Mouse (Mus musculus): Measurements from ENCODE around the gene Nav3. TPM values are rescaled to one million over a fixed set of nuclear protein-coding genes. Genes with fewer than 3 reads are reported as not detected.

Nav3 gene
- total RNA-seq, 2 experiments from 2014 or later, result 9.9 to 14.1 TPM

DNA sequence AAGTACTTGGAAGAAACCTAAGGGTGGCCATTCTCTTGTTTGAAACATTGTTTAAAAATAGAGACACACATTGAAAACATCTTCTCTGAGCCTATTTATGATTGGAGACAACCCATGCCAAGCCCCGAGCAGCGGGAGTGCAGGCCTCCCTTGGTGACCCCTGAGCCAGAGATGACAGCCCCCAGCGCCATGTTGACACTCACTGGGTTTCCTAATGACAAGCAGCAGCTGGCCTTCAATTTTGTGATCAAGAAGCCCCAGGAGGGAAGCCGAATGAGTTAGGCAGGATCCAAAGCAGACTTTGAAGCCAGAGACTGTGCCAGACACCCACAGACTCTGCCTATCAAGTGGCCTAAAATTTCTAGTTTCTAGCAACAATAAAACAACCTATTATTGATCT, 263.1 kb downstream of the Nav3 start:
- no peak for DNase-seq (ENCODE audit: low spot score in 2 of 2)

- no peak for DNase-seq (ENCODE audit: low spot score in 2 of 2)
Observed at GRCm38 (mm10) chr10:110192026-110192805, 263.8 kb downstream of the Nav3 start.

DNA sequence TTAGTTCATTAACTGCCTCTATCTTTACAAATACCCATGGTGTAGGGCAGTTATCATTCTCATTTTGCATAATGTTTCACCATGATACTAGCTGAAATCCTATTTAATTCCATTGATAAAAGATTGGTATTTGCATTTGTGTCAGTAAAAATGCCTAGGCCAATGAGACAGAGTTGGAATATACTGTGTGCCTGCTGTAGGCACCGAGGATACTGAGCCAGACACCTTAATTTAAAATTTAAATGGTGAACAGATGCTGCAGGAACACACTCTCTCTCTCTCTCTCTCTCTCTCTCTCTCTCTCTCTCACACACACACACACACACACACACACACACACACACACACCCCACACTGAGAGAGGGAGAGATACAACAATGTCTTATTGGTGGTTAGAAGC, 269.8 kb downstream of the Nav3 start:
- DNase-seq (ENCODE audit: low spot score in 2 of 2), result no peak

GRCm38 (mm10) chr10:110175874-110176273, 280.1 kb downstream of the Nav3 start:
- no peak for DNase-seq (ENCODE audit: low spot score in 2 of 2)

DNA sequence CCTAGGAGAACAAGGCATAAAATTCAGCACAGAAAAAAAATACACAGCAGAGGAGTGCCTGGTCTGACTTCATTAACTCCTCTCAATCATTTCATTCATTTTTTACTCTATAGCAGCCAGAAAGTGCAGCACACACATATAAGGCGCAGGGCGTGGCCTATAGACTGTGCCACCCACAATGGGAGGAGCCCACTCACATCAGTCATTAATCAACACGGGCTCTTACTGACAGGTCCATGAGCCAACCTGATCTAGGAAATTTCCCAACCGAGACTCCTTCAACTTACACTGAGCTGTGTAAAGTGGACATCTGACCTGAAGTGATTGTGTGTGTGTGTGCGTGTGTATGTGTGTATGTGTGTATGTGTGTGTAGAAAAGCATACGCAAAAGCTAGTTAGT, 286.6 kb downstream of the Nav3 start:
- no peak for DNase-seq (ENCODE audit: low spot score in 2 of 2)

GRCm38 (mm10) chr10:110168892-110169291, 287.1 kb downstream of the Nav3 start:
- DNase-seq (ENCODE audit: low spot score in 2 of 2), result no peak

GRCm38 (mm10) chr10:110162596-110162995, 293.4 kb downstream of the Nav3 start:
- no peak for DNase-seq (ENCODE audit: low spot score in 2 of 2)

DNA sequence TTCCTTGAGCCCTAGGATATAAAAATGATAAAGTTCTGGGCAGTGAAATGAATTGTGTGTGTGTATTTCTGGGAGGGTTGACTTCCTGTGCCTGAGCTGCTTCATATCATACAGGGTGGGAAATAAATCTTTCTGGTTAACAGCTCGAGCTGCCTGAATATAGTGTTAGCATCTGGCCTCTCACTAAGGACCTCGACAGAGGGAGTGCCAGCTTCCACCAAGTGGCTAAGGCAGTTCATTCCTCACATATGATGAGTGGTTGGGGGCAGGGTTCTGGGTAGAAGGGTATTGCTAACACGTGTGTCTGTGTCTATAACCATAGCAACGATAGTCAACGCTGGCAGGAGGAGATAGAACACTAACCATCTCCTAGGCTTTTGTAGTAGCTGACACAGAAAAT, 295.1 kb downstream of the Nav3 start:
- no peak for DNase-seq (ENCODE audit: low spot score in 2 of 2)

DNA sequence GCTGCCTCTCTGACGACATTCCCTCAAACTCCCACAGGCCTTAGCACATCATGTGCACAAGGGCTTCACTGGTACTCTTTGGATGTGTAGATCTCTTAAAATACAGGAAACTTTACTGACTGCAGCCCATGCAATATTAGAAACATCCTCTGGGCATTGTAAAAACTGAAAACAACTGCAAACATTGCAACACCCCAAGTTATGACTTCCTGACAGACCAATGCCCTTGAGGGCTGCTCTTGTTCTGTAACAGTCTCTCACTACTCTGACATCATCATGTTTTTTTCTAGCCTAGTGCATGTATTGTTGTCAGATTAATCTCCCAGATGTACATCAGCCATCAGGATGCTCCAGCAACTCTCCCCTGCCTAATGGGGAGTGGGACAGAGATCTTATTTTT, 296.5 kb downstream of the Nav3 start:
- no peak for DNase-seq (ENCODE audit: low spot score in 2 of 2)

- DNase-seq (ENCODE audit: low spot score in 2 of 2), result no peak
Observed at GRCm38 (mm10) chr10:110158122-110158521, 297.9 kb downstream of the Nav3 start.

DNA sequence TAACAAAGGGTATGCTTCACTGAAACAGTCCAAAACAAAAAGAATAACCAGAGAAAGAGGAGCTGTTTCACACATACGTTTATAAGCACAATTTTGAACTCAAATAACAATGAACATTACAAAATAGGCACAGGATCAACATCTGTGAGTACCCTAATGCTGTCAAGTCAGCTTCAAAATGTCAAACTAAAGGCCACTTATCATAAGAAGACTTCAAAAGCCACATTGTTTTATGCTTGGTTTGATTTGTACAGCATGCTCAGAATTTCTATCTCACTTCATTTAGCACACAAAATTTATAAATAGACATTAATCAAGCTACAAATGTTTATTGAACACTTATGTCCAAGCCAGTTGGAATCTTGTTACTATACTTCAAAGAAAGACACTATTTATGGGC, 299.6 kb downstream of the Nav3 start:
- DNase-seq (ENCODE audit: low spot score in 2 of 2), result no peak

GRCm38 (mm10) chr10:110155494-110155893, 300.5 kb downstream of the Nav3 start:
- DNase-seq (ENCODE audit: low spot score in 2 of 2), result no peak

DNA sequence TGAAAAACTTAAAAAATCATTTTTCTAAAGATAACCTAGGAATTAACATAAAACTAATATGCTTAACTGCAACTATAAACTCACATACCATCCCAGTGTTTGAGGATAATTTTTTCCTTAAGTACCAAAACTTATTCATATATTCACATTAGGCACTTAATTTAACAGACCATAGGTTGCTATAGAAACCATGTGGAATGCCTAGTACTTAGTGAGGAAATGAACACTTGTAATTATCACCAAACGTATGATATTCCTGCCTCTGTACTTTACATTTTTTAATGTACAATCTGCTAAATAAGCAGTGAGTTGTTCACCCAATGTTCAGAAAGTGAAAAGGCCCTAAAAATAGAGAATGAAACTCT, 301.1 kb downstream of the Nav3 start:
- DNase-seq (ENCODE audit: low spot score in 2 of 2), result no peak

- DNase-seq (ENCODE audit: low spot score in 2 of 2), result no peak
Observed at GRCm38 (mm10) chr10:110154001-110154872, 301.8 kb downstream of the Nav3 start.

GRCm38 (mm10) chr10:110120572-110120971, 335.4 kb downstream of the Nav3 start:
- DNase-seq (ENCODE audit: low spot score in 2 of 2), result no peak

GRCm38 (mm10) chr10:110117341-110117740, 338.7 kb downstream of the Nav3 start:
- no peak for DNase-seq (ENCODE audit: low spot score in 2 of 2)

DNA sequence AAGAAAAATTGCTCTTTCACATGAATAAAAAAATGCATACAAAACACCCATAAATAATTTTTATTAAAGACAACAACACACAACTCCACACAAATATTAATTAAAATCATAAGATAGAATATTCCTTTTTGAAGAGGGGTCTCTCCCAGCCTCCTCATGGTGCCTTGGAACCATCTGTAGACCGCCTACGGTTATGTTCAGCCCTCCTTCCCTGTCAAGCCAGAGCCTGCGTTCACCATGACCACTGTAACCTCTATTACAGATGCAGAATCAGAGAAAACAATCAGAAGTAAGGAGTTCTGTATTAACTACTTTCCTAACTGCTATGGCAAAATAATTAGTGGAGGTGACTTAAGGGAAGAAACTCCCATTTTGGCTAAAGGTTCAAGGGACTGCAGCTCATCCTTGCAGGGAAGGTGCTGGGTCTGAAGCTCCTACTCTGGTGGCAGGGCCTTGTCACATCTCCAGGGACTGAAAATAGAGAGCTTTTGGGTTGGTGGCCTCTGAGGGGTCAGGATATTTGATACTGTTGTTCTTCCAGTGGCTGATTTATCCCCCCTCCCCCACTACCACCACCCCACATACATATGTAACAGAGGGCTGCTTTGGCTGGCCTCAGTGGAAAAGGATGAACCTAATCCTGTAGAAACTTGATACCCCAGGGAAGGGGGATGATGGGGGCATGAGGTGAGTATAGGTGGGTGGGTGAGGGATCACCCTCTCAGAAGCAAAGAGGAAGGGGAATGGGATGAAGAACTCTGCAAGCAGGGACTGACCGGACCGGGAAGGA, 343.1 kb downstream of the Nav3 start:
- no peak for DNase-seq (ENCODE audit: low spot score in 2 of 2)

- no peak for DNase-seq (ENCODE audit: low spot score in 2 of 2)
Observed at GRCm38 (mm10) chr10:110103255-110103654, 352.7 kb downstream of the Nav3 start.

- DNase-seq (ENCODE audit: low spot score in 2 of 2), result no peak
Observed at GRCm38 (mm10) chr10:110102231-110102630, 353.8 kb downstream of the Nav3 start.

DNA sequence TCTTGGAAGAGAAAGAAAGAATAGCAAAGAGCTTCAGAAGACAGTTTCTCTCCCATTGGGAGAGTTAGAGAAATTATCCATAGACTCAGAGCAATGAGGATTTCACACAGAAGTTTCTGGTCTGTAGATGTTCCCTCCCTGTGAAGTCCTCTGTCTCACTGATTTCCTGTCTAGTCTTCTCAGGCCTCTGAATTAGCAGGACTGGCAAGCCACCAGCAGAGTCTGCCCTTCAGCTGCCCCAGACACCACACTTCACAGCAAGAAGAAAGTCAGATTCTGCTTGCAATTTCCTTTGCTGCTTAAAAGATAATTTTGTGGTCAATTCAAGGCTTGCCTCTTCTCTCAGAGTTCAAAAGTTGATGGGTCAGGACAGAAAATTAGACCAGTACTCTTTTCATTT, 361.6 kb downstream of the Nav3 start:
- DNase-seq (ENCODE audit: low spot score in 2 of 2), result no peak

GRCm38 (mm10) chr10:110088444-110089061, 367.5 kb downstream of the Nav3 start:
- no peak for DNase-seq (ENCODE audit: low spot score in 2 of 2)

Measured in adrenal gland, postnatal 4 days (tissue).